Mouse (Mus musculus) erythroblast, embryonic 14.5 days (primary cell): ENCODE results near the gene Acat3.

Experiments used
- GATA1 ChIP-seq: IDR thresholded peaks from 2 replicates; pipeline ENCODE4 v1.6.1; 2012; ENCODE audit warnings: low read length, inconsistent platforms, mixed read lengths
- TAL1 ChIP-seq: IDR thresholded peaks from 3 replicates; pipeline ENCODE4 v1.6.1; 2012; ENCODE audit warnings: low read length, inconsistent platforms, mixed read lengths

DNA sequence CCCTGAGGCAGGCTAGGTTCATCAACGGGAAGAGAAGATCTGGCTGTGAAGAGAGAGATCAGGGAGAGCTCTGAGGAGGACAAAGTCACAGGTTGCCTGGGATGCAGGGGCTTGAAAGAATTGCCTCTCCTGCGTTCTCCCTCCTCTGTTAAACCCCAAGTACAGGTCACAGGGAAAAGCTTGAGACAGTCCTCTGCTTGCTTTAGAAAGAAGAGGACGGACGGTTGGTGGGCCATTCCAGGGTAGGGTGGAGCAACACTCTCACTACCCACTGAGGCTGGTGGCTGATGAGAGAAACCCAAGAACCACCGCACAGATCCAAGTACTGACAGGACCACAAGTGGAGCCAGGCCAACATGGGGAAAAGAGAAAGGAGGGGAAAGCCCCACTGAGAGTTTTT lies 64.7 kb downstream of the Acat3 start, which contains the start of gene Mrgprh:
- TF ChIP-seq GATA1 (no peak), TAL1 (no peak)
